Mouse (Mus musculus): ENCODE results near the gene 9130409I23Rik.

The 9130409I23Rik gene

GRCm38 (mm10) chr1:181050937-181051336 is at the start of gene 9130409I23Rik:
Gene 9130409I23Rik (plus strand): TSS chr1:181051237.
- in situ Hi-C loops (cut with MboI, MseI) = no loop called here

- in situ Hi-C loops (cut with MboI, MseI) = no loop called here
Measured at GRCm38 (mm10) chr1:181001621-181002020, 49.4 kb upstream of the 9130409I23Rik start.

GRCm38 (mm10) chr1:181003790-181004189 is 47.2 kb upstream of the 9130409I23Rik start:
- in situ Hi-C loops (cut with MboI, MseI) = no loop called here

- in situ Hi-C loops (cut with MboI, MseI) = no loop called here
Measured at GRCm38 (mm10) chr1:181005331-181005730, 45.7 kb upstream of the 9130409I23Rik start.

GRCm38 (mm10) chr1:181007831-181008230 is 43.2 kb upstream of the 9130409I23Rik start:
- in situ Hi-C loops (cut with MboI, MseI) = no loop called here

GRCm38 (mm10) chr1:181008266-181008665 is 42.8 kb upstream of the 9130409I23Rik start:
- in situ Hi-C loops (cut with MboI, MseI) = no loop called here

GRCm38 (mm10) chr1:181009011-181009590 is 41.9 kb upstream of the 9130409I23Rik start:
- in situ Hi-C loops (cut with MboI, MseI) = no loop called here

- in situ Hi-C loops (cut with MboI, MseI) = no loop called here
Measured at GRCm38 (mm10) chr1:181009754-181010153, 41.3 kb upstream of the 9130409I23Rik start.

- in situ Hi-C loops (cut with MboI, MseI) = no loop called here
Measured at GRCm38 (mm10) chr1:181010171-181010932, 40.7 kb upstream of the 9130409I23Rik start.

- in situ Hi-C loops (cut with MboI, MseI) = no loop called here
Measured at GRCm38 (mm10) chr1:181011601-181012000, 39.4 kb upstream of the 9130409I23Rik start.

GRCm38 (mm10) chr1:181012416-181012815 is 38.6 kb upstream of the 9130409I23Rik start:
- in situ Hi-C loops (cut with MboI, MseI) = no loop called here

GRCm38 (mm10) chr1:181013446-181013845 is 37.6 kb upstream of the 9130409I23Rik start:
- in situ Hi-C loops (cut with MboI, MseI) = no loop called here

GRCm38 (mm10) chr1:181014731-181015500 is 36.1 kb upstream of the 9130409I23Rik start:
- in situ Hi-C loops (cut with MboI, MseI) = no loop called here

- in situ Hi-C loops (cut with MboI, MseI) = no loop called here
Measured at GRCm38 (mm10) chr1:181015558-181015957, 35.5 kb upstream of the 9130409I23Rik start.

GRCm38 (mm10) chr1:181016045-181016444 is 35.0 kb upstream of the 9130409I23Rik start:
- in situ Hi-C loops (cut with MboI, MseI) = no loop called here

GRCm38 (mm10) chr1:181016532-181017131 is 34.4 kb upstream of the 9130409I23Rik start:
- in situ Hi-C loops (cut with MboI, MseI) = no loop called here

GRCm38 (mm10) chr1:181017212-181017711 is 33.8 kb upstream of the 9130409I23Rik start:
- in situ Hi-C loops (cut with MboI, MseI) = no loop called here

- in situ Hi-C loops (cut with MboI, MseI) = no loop called here
Measured at GRCm38 (mm10) chr1:181017890-181018420, 33.1 kb upstream of the 9130409I23Rik start.

GRCm38 (mm10) chr1:181020756-181021487 is 30.1 kb upstream of the 9130409I23Rik start, which contains the start of gene Ephx1:
Gene Ephx1 (minus strand): TSS chr1:181020904.
- in situ Hi-C loops (cut with MboI, MseI) = loop anchor here in 1 of 2 experiments (5.0 kb wide), 1 partner anchor 34 kb away; no protein-coding TSS in a partner anchor

- in situ Hi-C loops (cut with MboI, MseI) = loop anchor here in 1 of 2 experiments (5.0 kb wide), 1 partner anchor 34 kb away; no protein-coding TSS in a partner anchor
Measured at GRCm38 (mm10) chr1:181021488-181021865, 29.6 kb upstream of the 9130409I23Rik start.

All from T-helper 17 cell (primary cell).